Mouse (Mus musculus) telencephalon, adult 2 months (tissue): Measurements from ENCODE around the gene Nek9.

ENCODE experiments used
- DNase-seq: peaks from one replicate; pipeline ENCODE4 v3.0.0-alpha.2; 2011; ENCODE audit warnings: low read depth, low spot score

The Nek9 gene

DNA sequence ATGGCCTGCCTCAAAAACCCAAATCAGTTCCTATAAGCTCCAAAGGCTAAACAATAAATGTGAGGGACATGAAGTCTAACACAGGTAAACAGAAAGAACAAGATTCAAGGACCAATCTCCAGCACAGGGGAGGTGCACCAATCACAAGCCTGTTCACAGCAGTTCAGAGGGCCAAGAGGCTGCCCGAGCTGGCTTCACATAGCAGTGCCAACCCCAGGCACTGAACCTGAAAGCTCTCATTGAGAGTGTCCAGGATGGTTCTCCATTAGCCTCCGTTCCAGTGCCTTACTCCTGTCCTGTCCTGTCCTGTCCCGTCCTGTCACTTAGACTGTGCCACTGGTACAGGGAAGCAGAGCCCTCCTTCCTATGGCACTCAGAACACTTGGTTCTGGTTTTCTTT, 8.0 kb upstream of the Nek9 start:
- no peak for DNase-seq

DNA sequence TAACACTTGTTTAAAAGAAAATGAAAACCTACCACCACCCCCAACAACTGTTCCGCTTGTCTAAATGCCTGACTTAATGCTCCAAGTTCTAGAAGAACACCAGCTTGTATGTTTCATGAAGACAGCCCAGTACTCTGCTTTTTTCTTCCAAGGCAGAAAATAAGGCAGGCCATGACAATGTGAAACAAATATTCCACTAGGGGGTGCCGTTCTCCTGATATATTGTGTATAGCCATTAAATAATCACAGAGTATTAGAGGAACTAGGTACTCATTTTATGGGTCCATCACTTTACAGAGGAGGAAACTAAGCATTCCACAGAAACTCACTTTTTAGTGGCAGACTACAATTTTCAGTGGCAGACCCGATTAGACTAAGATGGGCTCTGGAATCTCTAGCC, 7.2 kb upstream of the Nek9 start:
- peak; percentile 43 for DNase-seq

DNA sequence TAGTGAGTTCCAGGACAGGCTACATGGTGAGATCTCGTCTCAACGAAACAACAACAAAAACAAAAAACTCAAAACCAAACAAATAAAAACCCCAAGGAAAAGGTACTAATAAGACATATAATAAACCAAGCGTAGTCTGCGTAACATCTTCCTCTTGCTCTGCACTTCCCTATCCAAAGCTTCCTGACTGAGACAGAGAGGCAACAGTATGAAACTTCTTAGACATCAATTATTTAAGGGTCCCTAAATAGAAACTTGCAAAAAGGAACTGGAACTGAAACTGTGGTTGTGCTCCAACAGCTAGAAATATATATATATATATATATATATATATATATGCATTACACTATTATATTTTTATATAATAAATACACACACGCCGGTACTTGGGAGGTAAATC, 6.4 kb upstream of the Nek9 start:
- DNase-seq: no peak

DNA sequence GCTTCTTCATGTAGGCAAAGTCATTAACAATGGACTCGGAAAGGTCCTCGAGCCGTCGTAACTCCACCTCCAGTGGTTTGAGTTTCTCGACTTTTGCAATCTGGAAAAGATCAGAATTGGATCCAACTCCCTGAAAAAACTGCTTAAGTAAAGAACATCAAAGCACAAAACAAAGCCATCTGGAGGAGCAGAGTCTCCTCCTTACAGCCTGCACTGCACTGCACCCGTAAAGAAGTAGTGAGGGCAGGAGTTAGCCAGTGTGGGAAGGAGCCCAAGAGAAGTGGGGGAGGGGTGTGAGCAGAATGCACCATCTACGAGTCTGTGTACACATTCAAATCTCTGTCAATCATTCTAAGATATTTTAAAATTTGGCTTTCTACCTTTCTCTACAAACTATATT, 5.1 kb upstream of the Nek9 start:
- no peak for DNase-seq

DNA sequence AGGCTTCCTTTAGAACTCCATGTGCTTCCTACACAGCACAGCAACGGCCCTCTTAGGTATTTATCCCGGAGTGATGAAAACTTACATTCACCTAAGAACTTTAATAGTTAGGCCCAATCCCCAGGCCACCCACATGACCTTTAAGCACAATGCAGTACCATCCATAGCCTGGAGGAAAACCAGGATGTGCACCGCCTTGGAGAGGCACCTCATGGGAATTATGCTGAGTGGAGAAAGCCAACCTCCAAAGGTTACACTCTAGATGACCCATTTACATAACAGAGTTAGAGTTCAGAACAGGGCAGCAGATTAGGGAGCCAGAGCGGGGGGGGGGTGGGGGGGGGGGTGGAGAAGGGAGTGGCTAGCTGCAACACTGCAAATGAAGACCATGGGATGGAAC, 3.1 kb upstream of the Nek9 start:
- DNase-seq: no peak

DNA sequence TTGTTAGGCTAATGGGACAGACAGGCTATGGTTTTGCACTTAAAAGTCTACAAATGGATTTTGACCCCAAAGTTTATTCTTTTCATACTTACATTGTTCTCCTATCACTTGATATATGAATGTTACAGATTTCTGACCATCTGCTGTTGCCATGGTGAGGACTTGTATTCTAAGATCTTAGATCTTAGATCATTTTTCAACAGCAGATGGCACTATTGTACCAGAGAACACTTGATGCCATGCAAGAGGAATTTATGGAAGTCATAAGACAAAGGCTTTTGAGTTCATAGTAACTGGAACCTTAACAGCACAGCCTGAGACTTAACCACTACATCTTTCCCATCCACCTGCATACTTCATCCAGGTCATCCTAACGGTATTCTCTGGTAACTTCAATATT, 2.0 kb upstream of the Nek9 start:
- peak; percentile 81 for DNase-seq

DNA sequence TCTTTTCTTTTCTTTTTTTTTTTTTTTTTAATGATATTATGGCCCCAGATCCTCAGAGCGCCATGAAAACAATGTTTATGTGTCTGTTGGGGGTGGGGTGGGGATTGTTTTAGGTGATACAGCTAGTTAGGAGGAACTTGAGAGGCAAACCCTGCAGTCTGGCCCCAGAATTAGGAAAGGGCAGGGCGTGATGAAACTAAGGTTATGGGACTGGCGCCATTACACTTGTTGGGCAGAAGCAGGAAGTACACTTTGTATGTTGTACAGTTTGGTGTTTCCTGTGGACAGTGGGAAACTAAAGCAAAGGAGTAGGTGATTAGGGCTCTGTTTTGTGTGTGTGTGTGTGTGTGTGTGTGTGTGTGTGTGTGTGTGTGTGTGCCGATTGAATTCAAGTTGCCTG, 785 bp upstream of the Nek9 start:
- DNase-seq: no peak

DNA sequence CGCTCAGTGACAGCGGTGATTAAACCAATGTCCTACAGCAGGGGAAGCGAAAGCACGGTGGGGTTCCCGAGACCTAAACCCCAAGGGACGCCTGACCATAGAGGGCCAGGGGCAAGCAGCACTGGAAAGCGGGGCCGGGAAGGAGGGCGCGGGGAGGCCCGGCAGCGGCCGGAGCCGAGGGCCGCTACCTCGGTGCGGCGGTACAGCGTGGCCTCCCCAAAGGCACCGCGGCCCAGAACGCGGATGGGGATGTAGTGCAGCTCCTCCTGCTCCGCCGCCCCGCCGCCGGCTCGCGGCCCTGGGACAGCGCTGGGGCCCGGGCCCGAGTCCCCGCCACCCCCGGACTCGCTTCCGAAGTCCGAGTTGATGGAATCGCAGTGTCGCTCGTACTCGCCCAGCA, 347 bp downstream of the Nek9 start:
- no peak for DNase-seq

DNA sequence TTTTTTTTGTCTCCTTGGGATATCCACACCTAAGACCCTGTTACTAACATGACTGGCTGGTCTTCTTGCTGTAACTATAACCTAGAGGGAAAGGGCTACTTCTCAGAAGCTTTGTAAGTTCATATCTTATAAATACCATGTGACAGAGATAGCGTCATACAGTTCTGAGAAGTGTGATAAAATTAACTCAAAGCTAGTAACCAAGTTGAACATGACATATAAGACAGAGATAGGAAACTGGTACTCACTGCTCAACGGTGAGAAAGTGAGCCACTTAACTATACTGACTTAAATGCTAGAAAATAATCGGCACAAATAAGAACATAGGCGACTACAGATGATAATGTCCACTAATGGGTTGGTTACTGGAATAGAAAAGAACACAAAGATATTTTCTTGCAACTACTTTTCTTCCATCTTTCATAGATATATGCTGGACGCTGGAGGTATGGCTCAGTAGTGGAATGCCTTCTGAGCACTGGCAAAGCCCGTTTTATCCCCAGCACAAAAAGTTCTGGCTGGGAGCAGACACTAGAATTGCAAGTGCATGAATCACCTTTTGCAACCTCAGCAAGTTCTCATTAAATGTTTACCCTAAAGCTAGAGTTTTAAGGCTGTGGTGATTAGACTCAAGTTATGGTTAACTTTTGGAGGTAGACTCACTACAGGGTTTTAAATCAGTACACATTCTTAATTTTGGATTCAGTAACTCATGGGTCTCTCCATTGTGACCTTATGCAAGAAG, 1.4 kb downstream of the Nek9 start:
- no peak for DNase-seq

DNA sequence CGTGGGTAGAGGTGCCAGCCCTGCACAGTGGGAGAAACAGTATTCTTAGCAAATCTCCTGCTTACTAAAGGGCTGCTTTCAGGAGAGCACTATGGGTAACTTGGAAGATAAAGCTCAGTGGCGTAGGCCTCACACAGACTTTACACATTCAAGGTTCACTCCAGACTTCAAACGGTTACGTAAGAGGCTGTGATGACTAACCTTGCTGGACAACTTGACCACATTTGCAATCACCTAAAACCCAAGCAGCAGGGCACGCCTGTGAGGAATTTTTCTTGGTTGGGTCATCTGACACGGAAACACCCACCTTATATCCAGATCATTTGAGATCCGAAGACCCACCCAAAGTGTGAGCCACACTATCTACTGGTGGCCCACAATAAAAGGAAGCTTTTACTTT, 9.0 kb downstream of the Nek9 start:
- DNase-seq: no peak

DNA sequence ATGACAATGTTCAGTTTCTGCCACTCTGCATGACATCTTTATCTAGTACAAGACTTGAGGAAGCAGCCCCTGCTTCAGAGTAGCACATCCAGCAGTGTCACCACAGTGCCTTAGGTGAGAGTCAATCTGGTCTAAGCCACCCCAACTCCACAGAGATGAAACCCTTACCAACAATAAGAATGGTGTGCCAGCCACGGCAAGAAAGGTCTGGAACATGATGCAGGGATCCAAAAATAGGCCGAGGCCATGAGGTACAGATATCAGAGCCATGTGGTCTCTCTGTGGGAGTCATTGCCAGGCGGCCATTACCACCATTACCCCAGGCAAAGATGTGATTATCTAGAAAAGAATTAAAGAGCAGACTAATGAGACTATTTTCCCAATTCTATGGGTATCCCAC, 30.5 kb downstream of the Nek9 start:
- DNase-seq: no peak

DNA sequence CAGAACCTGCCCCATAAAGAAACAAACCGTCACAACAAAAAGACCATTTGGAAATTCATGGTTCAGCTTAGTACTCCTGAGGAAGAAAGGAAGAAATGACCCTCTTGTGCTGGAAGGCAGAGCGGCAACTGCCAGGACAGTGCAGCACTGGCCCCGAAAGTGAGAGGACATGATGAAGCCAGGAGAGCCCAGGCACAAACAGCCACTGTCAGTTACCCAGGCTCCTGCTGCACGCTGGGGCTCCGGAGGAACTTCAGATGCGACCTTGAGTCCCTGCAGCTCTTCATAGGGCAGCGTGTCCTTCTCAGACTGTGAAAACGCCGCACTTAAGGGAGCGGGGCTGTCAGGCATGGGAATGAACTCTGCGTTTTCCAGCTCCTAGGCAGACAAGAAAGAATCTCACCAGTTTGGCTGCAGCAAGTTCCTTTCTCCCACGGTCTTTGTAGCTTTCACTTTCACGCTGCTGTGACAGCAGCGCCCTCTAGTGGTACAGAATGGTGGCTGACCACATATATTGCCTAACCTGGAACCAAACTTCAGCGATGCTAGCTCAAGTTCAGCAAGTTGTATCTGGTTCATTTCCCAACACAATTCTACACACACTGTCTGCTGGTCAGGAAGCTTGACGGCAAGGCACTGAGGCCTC, 33.8 kb downstream of the Nek9 start:
- peak; percentile 79 for DNase-seq

DNA sequence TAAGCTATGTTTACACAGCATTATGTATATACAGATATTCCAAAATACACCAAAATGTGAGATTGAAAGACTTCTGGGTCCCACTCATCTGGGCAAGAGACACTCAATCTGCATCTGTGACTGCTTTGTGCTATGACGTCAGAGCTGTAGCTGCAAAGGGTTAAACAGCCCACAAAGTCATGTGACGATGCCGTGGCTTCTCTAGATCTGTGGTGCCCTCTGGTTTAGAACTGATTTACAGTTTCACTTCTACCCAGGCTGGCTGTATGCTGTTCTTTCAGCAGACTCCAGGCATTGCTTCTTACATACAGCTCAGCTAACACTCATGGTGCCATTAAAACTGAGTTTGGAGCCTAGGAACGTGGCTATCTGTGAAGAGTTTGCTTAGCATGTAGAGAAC, 34.4 kb downstream of the Nek9 start:
- no peak for DNase-seq

DNA sequence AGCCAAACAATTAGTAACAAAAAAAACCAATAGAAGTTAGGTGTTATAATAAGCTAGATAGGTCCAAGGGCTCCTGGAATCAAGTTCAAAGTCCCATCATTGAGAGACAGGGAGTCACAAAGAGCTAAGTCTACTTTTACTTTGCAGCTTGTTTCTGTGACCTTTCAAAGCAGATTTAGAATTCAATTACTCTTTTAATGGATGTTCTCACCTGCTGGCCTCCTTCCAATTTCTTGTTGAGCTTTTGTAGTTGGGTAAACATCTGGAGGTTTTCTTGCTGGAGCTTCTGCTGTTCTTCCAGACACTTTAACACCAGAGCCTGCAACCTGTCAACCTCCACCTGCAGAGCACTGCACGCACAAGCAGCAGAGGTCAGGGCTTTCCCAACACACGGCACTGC, 35.9 kb downstream of the Nek9 start:
- no peak for DNase-seq

DNA sequence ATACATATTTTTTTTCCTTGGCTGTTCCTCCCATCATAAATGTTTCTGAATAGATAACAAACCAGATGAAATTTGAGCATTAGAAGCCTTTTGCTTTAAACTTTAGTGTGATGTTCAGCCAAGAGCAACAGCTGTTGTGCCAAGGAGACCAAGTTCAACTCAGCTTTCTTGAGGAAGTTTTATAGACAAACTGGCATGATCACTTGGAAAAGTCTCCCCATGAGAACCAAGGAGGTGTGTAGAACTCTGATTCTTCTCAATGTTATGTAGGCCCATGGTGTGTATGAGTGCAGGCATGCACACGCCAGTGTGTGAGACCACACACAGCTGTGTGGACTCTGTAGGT, 40.4 kb downstream of the Nek9 start:
- DNase-seq: no peak

DNA sequence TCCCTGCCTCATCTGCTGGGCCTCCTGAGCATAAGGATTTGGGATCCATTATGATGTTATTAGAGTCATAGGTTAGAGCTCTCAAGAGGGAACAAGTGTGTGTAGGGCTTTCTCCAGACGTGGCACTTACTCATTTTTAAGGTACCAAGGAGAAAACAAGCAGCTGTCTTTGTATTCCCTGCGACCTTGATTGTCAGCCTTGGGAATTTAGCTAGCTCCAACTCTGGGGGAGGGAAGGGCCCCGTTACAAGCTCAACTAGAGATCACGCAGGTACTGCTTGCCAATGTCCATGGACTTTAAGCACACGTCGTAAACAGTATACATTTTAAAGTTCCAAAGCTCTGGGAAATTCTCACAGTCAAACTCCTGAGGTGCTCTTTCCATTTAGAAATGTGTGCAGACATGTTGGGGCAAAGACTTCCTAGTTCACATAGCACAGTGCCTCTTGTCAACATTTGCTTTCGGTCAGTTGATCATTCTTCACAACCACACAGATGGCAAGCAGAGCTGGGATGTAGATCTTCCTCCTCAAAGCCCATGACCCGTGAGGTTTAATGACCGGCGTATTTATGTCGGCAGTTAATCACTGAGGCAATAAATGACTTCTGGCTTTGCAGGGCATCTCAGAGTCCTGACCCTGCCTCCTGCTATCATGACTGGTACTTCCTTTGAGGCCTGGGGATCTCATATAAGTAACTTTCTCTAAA, 40.9 kb downstream of the Nek9 start:
- DNase-seq: no peak

DNA sequence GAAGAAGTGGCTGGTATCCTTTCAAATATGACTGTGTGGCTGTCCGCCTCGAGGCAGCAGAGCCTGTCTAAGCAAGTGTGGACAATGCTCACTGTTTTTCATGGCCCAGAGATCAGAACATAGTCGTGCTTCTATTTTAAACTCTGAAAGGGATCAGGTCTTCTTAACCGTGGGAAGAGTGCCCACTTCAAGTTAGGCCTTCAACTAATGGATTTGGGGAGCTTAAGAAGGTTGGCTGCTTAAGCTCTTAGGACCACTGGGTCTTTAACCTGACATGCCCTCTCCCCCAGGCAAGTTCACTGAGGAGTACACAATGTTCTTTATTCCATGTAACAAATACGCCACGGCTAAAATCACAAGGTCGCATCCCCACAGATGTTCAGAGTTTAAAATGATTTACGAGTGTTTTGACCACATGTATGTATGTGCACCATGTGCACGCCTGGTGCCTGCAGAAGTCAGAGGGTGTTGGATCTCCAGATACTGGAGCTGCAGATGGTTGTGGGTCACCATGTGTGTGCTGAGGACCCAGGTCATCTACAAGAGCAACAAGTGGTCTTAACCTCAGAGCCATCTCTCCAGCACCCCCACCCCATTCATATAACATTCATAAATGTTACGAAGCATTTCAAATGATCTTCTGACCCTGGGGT, 41.7 kb downstream of the Nek9 start:
- no peak for DNase-seq

DNA sequence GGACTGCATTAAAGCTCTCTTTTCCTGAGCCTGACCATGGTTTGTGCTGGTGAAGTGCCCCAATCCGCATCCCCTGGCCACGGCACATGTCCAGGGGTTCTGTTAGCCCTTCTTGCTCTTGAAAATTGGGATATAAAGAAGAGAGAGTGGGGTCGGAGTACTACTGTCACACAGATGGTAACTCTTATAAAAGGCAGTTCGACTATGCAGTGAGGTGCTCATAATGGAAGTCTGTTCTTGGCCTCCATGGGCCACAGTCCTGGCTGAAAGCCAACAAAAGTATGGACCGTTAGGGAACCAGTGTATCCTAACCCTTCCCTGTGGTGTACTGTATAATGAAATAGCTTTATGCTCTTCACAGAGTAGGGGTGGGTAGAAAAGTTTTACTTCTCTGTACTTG, 42.2 kb downstream of the Nek9 start:
- no peak for DNase-seq

DNA sequence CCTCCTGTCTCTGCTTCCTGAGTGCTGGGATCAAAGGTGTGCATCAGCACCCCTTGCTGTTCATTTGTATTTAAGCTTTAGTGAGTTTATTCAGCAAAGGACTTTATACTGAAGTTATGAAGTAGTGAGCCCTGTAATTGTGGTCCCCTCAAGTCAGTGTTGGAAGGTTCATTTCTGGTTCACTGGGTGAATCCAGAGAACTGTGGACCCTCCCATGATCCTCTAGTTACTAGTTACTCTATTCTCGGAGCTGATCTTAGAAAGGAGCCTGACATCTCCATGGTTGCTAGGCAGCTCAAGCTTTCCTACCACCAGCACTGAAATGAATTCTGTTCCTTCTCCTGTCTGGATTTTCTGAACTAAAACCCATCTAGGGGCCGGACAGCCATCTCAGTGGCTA, 43.7 kb downstream of the Nek9 start:
- DNase-seq: no peak

DNA sequence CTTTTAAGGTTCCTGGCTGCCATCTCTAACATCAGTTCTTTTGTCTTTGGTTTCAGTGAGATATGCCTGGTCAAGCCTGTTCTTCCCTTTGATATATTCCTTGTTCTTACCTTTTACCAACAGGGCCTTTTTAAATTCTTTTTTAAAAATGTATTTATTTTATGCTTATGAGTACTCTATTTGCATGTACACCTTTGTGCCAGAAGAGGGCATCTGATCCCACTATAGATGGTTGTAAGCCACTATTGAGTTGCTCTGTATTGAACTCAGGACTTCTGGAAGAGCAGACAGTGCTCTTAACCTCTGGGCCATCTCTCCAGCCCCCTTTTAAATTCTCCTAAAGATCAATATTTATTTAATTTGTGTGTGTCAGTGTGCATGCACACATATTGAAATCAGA, 46.3 kb downstream of the Nek9 start:
- no peak for DNase-seq

DNA sequence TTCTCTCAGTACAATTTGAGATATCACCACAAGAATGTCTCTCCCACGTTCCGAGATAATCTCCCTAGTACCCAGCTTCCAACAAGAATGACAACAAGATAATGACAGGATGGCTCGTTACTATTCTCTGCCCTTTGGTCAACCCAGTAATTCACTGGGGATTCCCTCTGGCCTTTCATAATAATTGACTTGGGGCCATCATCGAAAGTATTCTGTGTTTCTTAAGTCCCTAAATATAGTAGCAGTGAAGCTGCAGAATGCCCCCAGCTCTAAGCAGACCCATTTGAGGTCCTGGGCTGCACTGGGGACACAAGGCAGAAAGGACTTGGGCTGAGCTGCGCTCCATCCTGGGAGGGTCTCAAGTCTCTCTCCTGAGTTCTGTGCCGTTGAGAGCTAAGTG, 46.9 kb downstream of the Nek9 start:
- no peak for DNase-seq

DNA sequence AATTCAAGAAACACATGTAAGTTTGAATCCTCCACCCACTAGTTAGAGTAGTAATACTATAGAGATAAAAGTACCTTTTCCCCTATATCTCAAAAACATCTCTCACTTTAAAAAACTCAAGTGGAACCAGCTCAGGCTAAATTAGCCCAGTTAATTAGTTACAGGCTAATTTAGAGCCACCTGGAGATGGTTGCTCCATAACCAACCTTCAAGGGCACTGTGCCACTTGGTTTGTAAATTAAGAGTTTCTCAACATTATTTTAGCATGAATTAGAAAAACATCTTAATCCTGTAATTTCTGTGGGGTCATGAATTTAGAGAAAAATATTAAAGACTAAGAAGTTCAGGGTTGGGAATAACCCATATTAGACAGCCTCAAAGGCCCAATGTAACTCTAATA, 47.6 kb downstream of the Nek9 start:
- no peak for DNase-seq

DNA sequence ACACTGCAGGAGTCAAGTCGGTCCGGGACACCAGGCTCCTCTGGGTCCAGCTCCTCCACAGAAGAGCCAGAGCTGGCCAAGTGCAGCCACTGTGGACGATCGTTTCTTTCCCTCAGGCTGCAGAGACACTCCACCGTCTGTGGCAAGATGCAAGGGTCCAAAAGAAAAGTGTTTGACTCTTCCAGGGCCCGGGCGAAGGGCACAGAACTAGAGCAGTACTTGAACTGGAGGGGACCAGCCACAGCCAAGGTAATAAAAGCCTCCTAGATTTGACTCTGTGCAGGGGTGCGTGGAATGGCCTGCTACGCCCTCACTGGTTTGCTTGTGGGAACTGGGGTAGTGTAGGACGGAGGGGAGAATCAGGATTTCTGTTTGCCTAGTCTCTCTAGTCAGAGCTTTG, 48.5 kb downstream of the Nek9 start:
- no peak for DNase-seq
